Mouse (Mus musculus) midbrain, embryonic 15.5 days (tissue): ENCODE data around the gene Arhgap32. TPM values are rescaled to one million over a fixed set of nuclear protein-coding genes. Genes with fewer than 3 reads are reported as not detected.

Experiments used
- ATAC-seq: fragments of 200-750 bp; cut with Nextera tagmentation; replicated peaks from 2 replicates; pipeline ENCODE4 v1.8.0; 2017; ENCODE audit warnings: moderate TSS enrichment
- H3K27ac ChIP-seq: fragments of 300-500 bp; sonication (generic); 2 replicates; pipeline ENCODE4 v1.5.1; 2015; ENCODE audit warnings: mild to moderate bottlenecking, inconsistent platforms
- H3K27me3 ChIP-seq: fragments of 300-500 bp; sonication (generic); replicated peaks from 2 replicates; pipeline ENCODE4 v1.6.1; 2015; ENCODE audit warnings: inconsistent platforms
- H3K36me3 ChIP-seq: fragments of 300-500 bp; sonication (generic); replicated peaks from 2 replicates; pipeline ENCODE4 v1.6.1; 2015; ENCODE audit warnings: inconsistent platforms
- H3K4me1 ChIP-seq: fragments of 300-500 bp; sonication (generic); 2 replicates; pipeline ENCODE4 v1.6.1; 2015; ENCODE audit warnings: inconsistent platforms
- H3K4me2 ChIP-seq: fragments of 300-500 bp; sonication (generic); 2 replicates; pipeline ENCODE4 v1.6.1; 2015; ENCODE audit warnings: inconsistent platforms, mild to moderate bottlenecking, moderate library complexity
- H3K4me3 ChIP-seq: fragments of 300-500 bp; sonication (generic); 2 replicates; pipeline ENCODE4 v1.5.1; 2015; ENCODE audit warnings: mild to moderate bottlenecking, inconsistent platforms
- H3K9ac ChIP-seq: fragments of 300-500 bp; sonication (generic); 2 replicates; pipeline ENCODE4 v1.6.1; 2015; ENCODE audit warnings: mild to moderate bottlenecking, inconsistent platforms
- H3K9me3 ChIP-seq: fragments of 300-500 bp; sonication (generic); 2 replicates; pipeline ENCODE4 v1.6.1; 2016; ENCODE audit warnings: inconsistent platforms
- WGBS: fragments of 180-500 bp; shearing (Covaris S2); methylation state at CpG from one replicate; pipeline ENCODE4 v1.1.7; 2015; ENCODE audit warnings: mixed read lengths; 5-methylcytosine and 5-hydroxymethylcytosine counted together
- polyA plus RNA-seq: library from polyadenylated mRNA; unstranded; fragments of >200 nt; fragmentation: Nextera tagmentation; extraction: Ambion mirVana; gene quantifications from 2 replicates; pipeline ENCODE4 v1.2.1, GENCODE M21; 2015

The Arhgap32 gene
- polyA plus RNA-seq, 1 experiment from 2014 or later = 13.3 TPM

- Histone ChIP-seq H3K27ac (no peak overlapping the region), H3K36me3 (no peaks in the 10 kb centered on the region), H3K9me3 (no peaks in the 10 kb centered on the region), H3K9ac (no peak overlapping the region), H3K4me2 (no peak overlapping the region), H3K4me1 (no peaks in the 10 kb centered on the region), H3K4me3 (no peak overlapping the region), H3K27me3 (no peaks in the 10 kb centered on the region)
- 94% methylated on average over 5 of the region's 5 CpGs for WGBS
- ATAC-seq = no peak
Measured at GRCm38 (mm10) chr9:32168546-32169137, 52.7 kb downstream of the Arhgap32 start.

- no peak overlapping the region for H3K4me3 ChIP-seq
- no peak overlapping the region for H3K4me2 ChIP-seq
- no peaks in the 10 kb centered on the region for H3K27me3 ChIP-seq
- ATAC-seq = no peak
- H3K36me3 ChIP-seq = no peaks in the 10 kb centered on the region
- H3K9ac ChIP-seq = no peak overlapping the region
- H3K9me3 ChIP-seq = no peaks in the 10 kb centered on the region
- H3K4me1 ChIP-seq = no peaks in the 10 kb centered on the region
- no peak overlapping the region for H3K27ac ChIP-seq
- 90% methylated on average over 8 of the region's 8 CpGs for WGBS
Measured at GRCm38 (mm10) chr9:32170713-32171112, 54.8 kb downstream of the Arhgap32 start.

GRCm38 (mm10) chr9:32176612-32177011 is 60.7 kb downstream of the Arhgap32 start:
- H3K36me3 ChIP-seq = no peaks in the 10 kb centered on the region
- H3K9me3 ChIP-seq = no peaks in the 10 kb centered on the region
- no peak for ATAC-seq
- WGBS = 55% methylated on average over 4 of the region's 4 CpGs
- no peak overlapping the region for H3K27ac ChIP-seq
- H3K4me1 ChIP-seq = 0 out of 2 replicates have a peak, but pooled peaks cover 4% of the 10 kb centered on the region
- no peak overlapping the region for H3K9ac ChIP-seq
- H3K4me2 ChIP-seq = no peak overlapping the region
- H3K27me3 ChIP-seq = no peaks in the 10 kb centered on the region
- H3K4me3 ChIP-seq = no peak overlapping the region

- 68% methylated on average over 2 of the region's 2 CpGs for WGBS
- Histone ChIP-seq H3K27ac (no peak overlapping the region), H3K4me1 (0 out of 2 replicates have a peak, but pooled peaks cover 4% of the 10 kb centered on the region), H3K9me3 (no peaks in the 10 kb centered on the region), H3K4me3 (no peak overlapping the region), H3K9ac (no peak overlapping the region), H3K4me2 (no peak overlapping the region), H3K27me3 (no peaks in the 10 kb centered on the region), H3K36me3 (no peaks in the 10 kb centered on the region)
- no peak for ATAC-seq
Measured at GRCm38 (mm10) chr9:32181170-32181569, 65.2 kb downstream of the Arhgap32 start.

GRCm38 (mm10) chr9:32186489-32186888 is 70.6 kb downstream of the Arhgap32 start:
- no peaks in the 10 kb centered on the region for H3K9me3 ChIP-seq
- no peak overlapping the region for H3K4me2 ChIP-seq
- H3K36me3 ChIP-seq = no peaks in the 10 kb centered on the region
- H3K4me1 ChIP-seq = no peaks in the 10 kb centered on the region
- WGBS = 93% methylated on average over 2 of the region's 2 CpGs
- no peaks in the 10 kb centered on the region for H3K27me3 ChIP-seq
- ATAC-seq = no peak
- H3K4me3 ChIP-seq = no peak overlapping the region
- H3K27ac ChIP-seq = no peak overlapping the region
- H3K9ac ChIP-seq = no peak overlapping the region

GRCm38 (mm10) chr9:32192295-32193073 is 76.5 kb downstream of the Arhgap32 start:
- WGBS = 29% methylated on average over 5 of the region's 5 CpGs
- no peaks in the 10 kb centered on the region for H3K9me3 ChIP-seq
- H3K27ac ChIP-seq = no peak overlapping the region
- no peaks in the 10 kb centered on the region for H3K4me1 ChIP-seq
- H3K4me3 ChIP-seq = no peak overlapping the region
- no peak overlapping the region for H3K4me2 ChIP-seq
- no peak overlapping the region for H3K9ac ChIP-seq
- no peaks in the 10 kb centered on the region for H3K27me3 ChIP-seq
- no peak for ATAC-seq
- 0 out of 2 replicates have a peak, but pooled peaks cover 2% of the 10 kb centered on the region for H3K36me3 ChIP-seq

GRCm38 (mm10) chr9:32204450-32204990 is 88.6 kb downstream of the Arhgap32 start:
- ATAC-seq = no peak
- no peak overlapping the region for H3K27ac ChIP-seq
- H3K4me2 ChIP-seq = no peak overlapping the region
- H3K4me3 ChIP-seq = no peak overlapping the region
- H3K9ac ChIP-seq = no peak overlapping the region
- no peaks in the 10 kb centered on the region for H3K9me3 ChIP-seq
- no peaks in the 10 kb centered on the region for H3K4me1 ChIP-seq
- WGBS = 44% methylated on average over 7 of the region's 7 CpGs
- H3K27me3 ChIP-seq = no peaks in the 10 kb centered on the region
- H3K36me3 ChIP-seq = no peaks in the 10 kb centered on the region

- no peaks in the 10 kb centered on the region for H3K4me1 ChIP-seq
- H3K36me3 ChIP-seq = no peaks in the 10 kb centered on the region
- no peak overlapping the region for H3K4me2 ChIP-seq
- no peaks in the 10 kb centered on the region for H3K27me3 ChIP-seq
- no peak overlapping the region for H3K27ac ChIP-seq
- no peak overlapping the region for H3K4me3 ChIP-seq
- no peaks in the 10 kb centered on the region for H3K9me3 ChIP-seq
- no peak for ATAC-seq
- WGBS = 93% methylated on average over 8 of the region's 8 CpGs
- no peak overlapping the region for H3K9ac ChIP-seq
Measured at GRCm38 (mm10) chr9:32207133-32207532, 91.2 kb downstream of the Arhgap32 start.

- no peak overlapping the region for H3K4me3 ChIP-seq
- 81% methylated on average over 5 of the region's 5 CpGs for WGBS
- no peaks in the 10 kb centered on the region for H3K9me3 ChIP-seq
- H3K9ac ChIP-seq = no peak overlapping the region
- ATAC-seq = no peak
- H3K36me3 ChIP-seq = no peaks in the 10 kb centered on the region
- H3K4me2 ChIP-seq = no peak overlapping the region
- no peaks in the 10 kb centered on the region for H3K27me3 ChIP-seq
- H3K27ac ChIP-seq = no peak overlapping the region
- no peaks in the 10 kb centered on the region for H3K4me1 ChIP-seq
Measured at GRCm38 (mm10) chr9:32208071-32208470, 92.1 kb downstream of the Arhgap32 start.

GRCm38 (mm10) chr9:32216820-32217567 is 101.1 kb downstream of the Arhgap32 start:
- no peak overlapping the region for H3K27ac ChIP-seq
- H3K27me3 ChIP-seq = no peaks in the 10 kb centered on the region
- no peaks in the 10 kb centered on the region for H3K9me3 ChIP-seq
- no peak overlapping the region for H3K4me2 ChIP-seq
- H3K36me3 ChIP-seq = no peaks in the 10 kb centered on the region
- WGBS = 79% methylated on average over 5 of the region's 5 CpGs
- no peak overlapping the region for H3K4me3 ChIP-seq
- H3K9ac ChIP-seq = no peak overlapping the region
- H3K4me1 ChIP-seq = no peaks in the 10 kb centered on the region
- ATAC-seq = no peak

GRCm38 (mm10) chr9:32219400-32219799 is 103.5 kb downstream of the Arhgap32 start:
- Histone ChIP-seq H3K4me1 (peaks cover 10% of the 10 kb centered on the region), H3K9me3 (no peaks in the 10 kb centered on the region), H3K9ac (no peak overlapping the region), H3K36me3 (no peaks in the 10 kb centered on the region), H3K27ac (no peak overlapping the region), H3K4me3 (no peak overlapping the region), H3K27me3 (no peaks in the 10 kb centered on the region), H3K4me2 (no peak overlapping the region)
- 82% methylated on average over 4 of the region's 4 CpGs for WGBS
- ATAC-seq = no peak

GRCm38 (mm10) chr9:32222184-32222583 is 106.2 kb downstream of the Arhgap32 start:
- ATAC-seq = no peak
- H3K27me3 ChIP-seq = no peaks in the 10 kb centered on the region
- H3K4me3 ChIP-seq = no peak overlapping the region
- H3K4me2 ChIP-seq = no peak overlapping the region
- 77% methylated on average over 4 of the region's 4 CpGs for WGBS
- H3K4me1 ChIP-seq = peaks cover 14% of the 10 kb centered on the region
- H3K27ac ChIP-seq = no peak overlapping the region
- no peaks in the 10 kb centered on the region for H3K9me3 ChIP-seq
- H3K9ac ChIP-seq = no peak overlapping the region
- H3K36me3 ChIP-seq = no peaks in the 10 kb centered on the region
